Mouse (Mus musculus): ENCODE measurements around the gene Hnrnpf. TPM values are rescaled to one million over a fixed set of nuclear protein-coding genes. Genes with fewer than 3 reads are reported as not detected.

Gene Hnrnpf
- total and polyA plus RNA-seq, 2 experiments: 89.3 to 188 TPM

- 9% methylated on average over 4 of the region's 4 CpGs for WGBS
- H3K4me1 ChIP-seq (ENCODE audit: control insufficient read depth, insufficient read depth, low read length): peaks cover 11% of the 10 kb centered on the region
These were observed 5.3 kb downstream of the Hnrnpf start for GRCm38 (mm10) chr6:117905260-117905930.

GRCm38 (mm10) chr6:117906015-117906531, 5.9 kb downstream of the Hnrnpf start:
- Histone ChIP-seq H3K36me3 (ENCODE audit: control insufficient read depth, insufficient read depth, low read length) (no peaks in the 10 kb centered on the region), H3K4me1 (ENCODE audit: control insufficient read depth, insufficient read depth, low read length) (peaks cover 11% of the 10 kb centered on the region), H3K27me3 (ENCODE audit: control insufficient read depth, insufficient read depth, low read length) (no peaks in the 10 kb centered on the region), H3K79me2 (ENCODE audit: control insufficient read depth, insufficient read depth, low read length) (peaks cover 24% of the 10 kb centered on the region), H3K4me3 (ENCODE audit: insufficient read depth, low read depth, low read length) (peak overlapping the region; percentile 57), H3K9ac (ENCODE audit: low read depth, low read length) (peak overlapping the region; percentile 74), H3K27ac (replicated peaks; ENCODE audit: insufficient read depth, low read depth, low read length) (peak overlapping the region; percentile 87)
- DNase-seq (ENCODE audit: extremely low read depth, low read depth, low spot score): no peak
- WGBS: under 1% methylated on average over 25 of the region's 25 CpGs
- no peak for TF ChIP-seq POLR2A (IDR thresholded peaks at IDR 0.05; ENCODE audit: extremely low read depth, insufficient read depth, low read length)
- no peak for TF ChIP-seq CTCF (IDR thresholded peaks at IDR 0.05; ENCODE audit: low read depth, low read length)

More at GRCm38 (mm10) chr6:117905260-117905930, 5.3 kb downstream of the Hnrnpf start:
- peak; percentile 53 for DNase-seq (ENCODE audit: extremely low read depth, low read depth, low spot score)
- Histone ChIP-seq H3K4me3 (ENCODE audit: insufficient read depth, low read depth, low read length) (peak overlapping the region; percentile 20; the same call in 1 of the 2 replicates), H3K36me3 (ENCODE audit: control insufficient read depth, insufficient read depth, low read length) (no peaks in the 10 kb centered on the region), H3K27ac (replicated peaks; ENCODE audit: insufficient read depth, low read depth, low read length) (peak overlapping the region; percentile 87), H3K9ac (ENCODE audit: low read depth, low read length) (peak overlapping the region; percentile 62), H3K79me2 (ENCODE audit: control insufficient read depth, insufficient read depth, low read length) (peaks cover 21% of the 10 kb centered on the region), H3K27me3 (ENCODE audit: control insufficient read depth, insufficient read depth, low read length) (no peaks in the 10 kb centered on the region)
- TF ChIP-seq CTCF (IDR thresholded peaks at IDR 0.05; ENCODE audit: low read depth, low read length): no peak
- TF ChIP-seq POLR2A (IDR thresholded peaks at IDR 0.05; ENCODE audit: extremely low read depth, insufficient read depth, low read length): no peak

DNA sequence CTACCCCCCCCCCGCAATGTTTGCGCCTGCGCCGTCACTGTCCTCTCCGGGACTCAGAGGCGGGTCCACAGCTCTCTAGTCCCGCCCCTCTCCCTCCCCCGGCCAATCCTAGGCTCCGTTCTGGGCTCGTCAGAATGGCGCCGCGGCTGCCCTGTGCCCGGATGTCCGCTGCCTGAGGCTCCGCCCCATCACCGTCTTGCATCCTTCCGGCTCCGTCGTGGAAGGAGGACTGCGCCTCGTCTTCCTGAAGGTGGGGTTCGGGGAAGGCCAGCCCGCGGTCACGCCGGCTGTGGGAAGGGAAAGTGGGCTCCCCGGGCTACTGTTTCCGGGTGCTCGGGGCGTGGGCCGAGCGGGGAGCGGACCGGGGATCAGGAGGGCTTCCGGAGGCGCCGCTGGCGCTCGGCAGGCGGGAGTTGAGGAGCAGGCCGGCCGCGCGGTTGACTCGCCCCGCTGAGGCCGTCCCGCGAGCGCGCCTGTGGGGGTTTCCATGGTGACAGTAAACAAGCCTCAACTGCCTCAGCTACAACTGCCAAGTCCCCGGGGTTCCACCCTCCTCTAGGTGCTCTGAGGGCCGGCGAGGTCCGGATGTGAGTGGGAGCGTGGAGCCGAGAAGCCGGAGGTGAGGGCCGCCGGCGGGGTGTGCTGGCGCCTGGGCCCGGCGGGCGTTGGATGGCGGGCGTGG, 6.6 kb downstream of the Hnrnpf start:
- no peaks in the 10 kb centered on the region for H3K27me3 ChIP-seq (ENCODE audit: control insufficient read depth, insufficient read depth, low read length)
- peak overlapping the region; percentile 90 for H3K4me3 ChIP-seq (ENCODE audit: insufficient read depth, low read depth, low read length)
- no peaks in the 10 kb centered on the region for H3K36me3 ChIP-seq (ENCODE audit: control insufficient read depth, insufficient read depth, low read length)
- H3K9ac ChIP-seq (ENCODE audit: low read depth, low read length): peak overlapping the region; percentile 100
- peaks cover 24% of the 10 kb centered on the region for H3K79me2 ChIP-seq (ENCODE audit: control insufficient read depth, insufficient read depth, low read length)
- H3K27ac ChIP-seq (replicated peaks; ENCODE audit: insufficient read depth, low read depth, low read length): peak overlapping the region; percentile 94
- peak; percentile 90 for DNase-seq (ENCODE audit: extremely low read depth, low read depth, low spot score)
- WGBS: under 1% methylated on average over 66 of the region's 68 CpGs
- peaks cover 11% of the 10 kb centered on the region for H3K4me1 ChIP-seq (ENCODE audit: control insufficient read depth, insufficient read depth, low read length)
- TF ChIP-seq CTCF (IDR thresholded peaks at IDR 0.05; ENCODE audit: low read depth, low read length) (no peak), POLR2A (IDR thresholded peaks at IDR 0.05; ENCODE audit: extremely low read depth, insufficient read depth, low read length) (peak; percentile 77)

GRCm38 (mm10) chr6:117907301-117907978, 7.3 kb downstream of the Hnrnpf start:
- under 1% methylated on average over 74 of the region's 77 CpGs for WGBS
- no peaks in the 10 kb centered on the region for H3K27me3 ChIP-seq (ENCODE audit: control insufficient read depth, insufficient read depth, low read length)
- H3K4me3 ChIP-seq (ENCODE audit: insufficient read depth, low read depth, low read length): peak overlapping the region; percentile 90
- peaks cover 24% of the 10 kb centered on the region for H3K79me2 ChIP-seq (ENCODE audit: control insufficient read depth, insufficient read depth, low read length)
- no peaks in the 10 kb centered on the region for H3K36me3 ChIP-seq (ENCODE audit: control insufficient read depth, insufficient read depth, low read length)
- H3K27ac ChIP-seq (replicated peaks; ENCODE audit: insufficient read depth, low read depth, low read length): peak overlapping the region; percentile 94
- peaks cover 11% of the 10 kb centered on the region for H3K4me1 ChIP-seq (ENCODE audit: control insufficient read depth, insufficient read depth, low read length)
- DNase-seq (ENCODE audit: extremely low read depth, low read depth, low spot score): peak; percentile 65
- peak; percentile 62; the same call in 1 of the 2 replicates for TF ChIP-seq POLR2A (IDR thresholded peaks at IDR 0.05; ENCODE audit: extremely low read depth, insufficient read depth, low read length)
- TF ChIP-seq CTCF (IDR thresholded peaks at IDR 0.05; ENCODE audit: low read depth, low read length): 0 out of 2 replicates have a peak, but pooled peaks have one; percentile 2
- H3K9ac ChIP-seq (ENCODE audit: low read depth, low read length): peak overlapping the region; percentile 100

GRCm38 (mm10) chr6:117907979-117908355, 7.8 kb downstream of the Hnrnpf start:
- peaks cover 24% of the 10 kb centered on the region for H3K79me2 ChIP-seq (ENCODE audit: control insufficient read depth, insufficient read depth, low read length)
- WGBS: under 1% methylated on average over 26 of the region's 26 CpGs
- no peaks in the 10 kb centered on the region for H3K27me3 ChIP-seq (ENCODE audit: control insufficient read depth, insufficient read depth, low read length)
- H3K27ac ChIP-seq (replicated peaks; ENCODE audit: insufficient read depth, low read depth, low read length): peak overlapping the region; percentile 59
- no peak for DNase-seq (ENCODE audit: extremely low read depth, low read depth, low spot score)
- H3K9ac ChIP-seq (ENCODE audit: low read depth, low read length): peak overlapping the region; percentile 100
- TF ChIP-seq POLR2A (IDR thresholded peaks at IDR 0.05; ENCODE audit: extremely low read depth, insufficient read depth, low read length): no peak
- TF ChIP-seq CTCF (IDR thresholded peaks at IDR 0.05; ENCODE audit: low read depth, low read length): no peak
- no peaks in the 10 kb centered on the region for H3K36me3 ChIP-seq (ENCODE audit: control insufficient read depth, insufficient read depth, low read length)
- H3K4me3 ChIP-seq (ENCODE audit: insufficient read depth, low read depth, low read length): peak overlapping the region; percentile 90
- H3K4me1 ChIP-seq (ENCODE audit: control insufficient read depth, insufficient read depth, low read length): peaks cover 11% of the 10 kb centered on the region
